Mouse (Mus musculus): ENCODE data around the gene 1700019N19Rik.

Gene 1700019N19Rik

DNA sequence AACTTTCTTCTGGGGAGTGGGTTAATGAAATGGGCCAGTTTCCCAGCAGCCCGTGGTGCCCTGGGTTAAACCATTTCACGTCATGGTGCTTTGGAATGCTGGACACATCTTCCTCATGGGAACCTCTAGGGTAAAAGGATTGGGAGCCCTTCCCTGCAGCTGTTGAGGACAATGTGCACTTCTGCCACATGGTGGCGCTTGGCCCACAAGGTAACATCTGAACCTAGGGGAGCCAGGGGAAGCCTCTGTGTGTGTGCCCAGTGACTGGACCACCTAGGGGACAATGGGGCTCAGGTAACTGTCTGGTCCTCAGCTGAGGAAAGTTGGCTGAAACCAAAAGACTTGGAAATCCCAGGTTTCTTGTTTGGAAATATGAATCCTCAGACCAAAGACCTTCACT lies 12.1 kb upstream of the 1700019N19Rik start:
- peak; percentile 12 for DNase-seq (ENCODE audit: low read depth)

DNA sequence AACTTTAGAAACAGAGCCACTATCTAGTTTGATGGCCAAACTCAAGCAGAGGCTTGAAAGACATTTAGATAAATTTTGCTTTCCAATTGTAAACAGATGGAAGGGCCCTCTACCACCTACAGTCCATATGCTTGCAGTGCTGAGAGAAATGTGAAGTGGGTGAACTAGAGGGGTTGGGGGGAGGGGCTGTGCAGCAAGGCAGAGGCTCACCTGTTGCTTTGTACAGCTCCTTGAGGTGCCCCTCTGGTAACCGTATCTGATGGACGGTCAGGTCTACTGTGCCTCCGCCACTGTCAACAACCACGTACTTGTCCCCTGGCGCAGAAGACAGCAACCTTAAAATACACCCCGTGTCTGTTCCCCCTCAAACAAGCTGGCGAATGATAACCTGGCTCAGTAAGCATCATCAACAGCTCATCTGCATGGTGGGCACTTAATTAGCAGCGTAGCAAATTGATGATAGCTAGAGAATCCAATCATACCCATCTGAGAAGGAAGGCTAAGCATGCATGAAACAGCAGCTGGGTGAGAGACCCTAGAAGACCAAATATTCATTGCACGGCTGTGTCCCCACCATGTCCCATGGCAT lies 11.0 kb upstream of the 1700019N19Rik start:
- DNase-seq (ENCODE audit: low read depth): no peak

DNA sequence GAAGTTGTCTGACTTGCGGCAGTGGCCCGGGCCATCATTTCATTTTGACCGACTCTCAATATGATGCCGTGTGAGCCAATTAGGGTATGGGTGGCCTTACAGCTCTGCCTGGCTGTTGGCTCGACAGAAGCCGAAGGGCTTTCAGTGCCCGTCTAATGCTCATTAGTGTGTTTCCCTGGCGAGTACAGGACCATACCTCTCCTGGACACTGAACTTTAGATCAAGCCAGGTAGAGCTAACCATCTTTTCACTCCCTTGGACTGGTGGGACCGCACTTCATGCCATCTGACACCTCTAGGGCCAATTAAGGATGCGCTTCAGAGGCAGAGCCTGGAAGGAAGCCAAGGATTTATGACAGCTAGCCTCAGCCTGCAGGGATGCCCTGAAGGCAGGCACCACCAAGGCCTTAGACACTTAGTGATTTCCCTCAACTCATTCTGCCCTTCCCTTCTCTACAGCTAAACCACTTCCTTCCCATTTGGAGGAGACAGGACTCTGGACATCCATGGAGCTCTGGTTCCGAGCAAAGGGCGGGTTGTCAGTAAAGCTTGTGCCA lies 931 bp upstream of the 1700019N19Rik start:
- no peak for DNase-seq (ENCODE audit: low read depth)

DNA sequence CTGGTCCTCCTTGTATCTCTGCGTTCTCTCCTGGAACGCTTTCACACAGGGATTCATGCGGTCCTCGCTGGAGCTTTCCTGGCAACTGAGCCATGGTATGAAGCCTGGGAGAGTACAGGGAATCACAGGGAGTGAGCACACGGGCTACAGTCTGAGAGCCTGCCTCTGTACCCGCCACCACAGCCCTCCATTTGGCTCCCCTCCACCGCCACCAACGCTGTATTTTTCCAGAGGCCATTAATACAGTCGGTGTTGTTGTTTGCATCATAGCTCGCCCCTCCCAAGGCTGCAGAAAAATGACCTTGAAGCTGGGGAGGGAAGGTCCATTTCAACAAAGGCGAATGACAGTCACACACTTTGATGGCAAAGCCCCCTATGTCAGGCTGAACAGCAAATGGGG lies 5.1 kb downstream of the 1700019N19Rik start:
- DNase-seq (ENCODE audit: low read depth): no peak

DNA sequence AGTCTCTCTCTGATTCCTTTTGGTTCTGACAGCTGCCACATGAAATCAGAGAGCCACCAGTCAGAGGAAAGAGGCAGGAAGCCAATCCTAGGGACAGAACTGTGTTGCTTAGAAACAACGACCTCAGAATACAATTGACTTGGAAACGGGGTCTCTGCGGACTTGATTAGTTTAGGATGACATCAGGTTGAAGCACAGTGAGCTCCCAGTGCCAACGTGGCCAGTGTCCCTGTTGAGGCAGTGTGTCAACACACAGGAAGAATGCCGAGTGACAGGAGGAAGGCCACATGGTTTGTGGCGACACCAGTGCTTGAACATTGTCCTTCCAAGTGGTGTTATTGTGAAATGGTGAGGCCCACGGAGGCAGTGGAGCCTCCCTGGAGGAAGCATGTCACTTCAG lies 10.3 kb downstream of the 1700019N19Rik start:
- DNase-seq (ENCODE audit: low read depth): peak; percentile 37

DNA sequence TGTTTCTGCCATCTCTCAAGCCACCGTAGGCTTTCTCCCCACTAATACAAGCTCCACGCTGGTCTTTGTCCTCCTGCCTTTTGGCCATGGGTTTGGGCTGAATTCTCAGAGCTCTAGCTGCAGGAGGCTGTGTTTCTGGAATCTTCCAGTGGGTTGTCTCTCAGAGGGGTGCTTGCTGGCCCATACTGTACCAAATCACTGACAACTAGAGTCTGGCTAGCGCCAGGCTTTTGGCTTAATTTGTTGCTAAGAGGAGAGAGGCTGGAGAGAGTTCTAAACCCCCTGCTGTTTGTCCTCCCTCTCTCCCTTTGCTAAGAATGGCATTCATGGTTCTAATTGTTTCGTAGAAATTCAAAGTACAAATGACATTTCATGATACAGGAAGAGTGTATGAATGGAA lies 12.7 kb downstream of the 1700019N19Rik start:
- no peak for DNase-seq (ENCODE audit: low read depth)

GRCm38 (mm10) chr19:58776461-58776860 lies 17.8 kb downstream of the 1700019N19Rik start:
- no peak for DNase-seq (ENCODE audit: low read depth)

GRCm38 (mm10) chr19:58767329-58767728 lies 26.9 kb downstream of the 1700019N19Rik start:
- no peak for DNase-seq (ENCODE audit: low read depth)

GRCm38 (mm10) chr19:58762848-58763541 lies 31.3 kb downstream of the 1700019N19Rik start:
- peak; percentile 18 for DNase-seq (ENCODE audit: low read depth)

DNA sequence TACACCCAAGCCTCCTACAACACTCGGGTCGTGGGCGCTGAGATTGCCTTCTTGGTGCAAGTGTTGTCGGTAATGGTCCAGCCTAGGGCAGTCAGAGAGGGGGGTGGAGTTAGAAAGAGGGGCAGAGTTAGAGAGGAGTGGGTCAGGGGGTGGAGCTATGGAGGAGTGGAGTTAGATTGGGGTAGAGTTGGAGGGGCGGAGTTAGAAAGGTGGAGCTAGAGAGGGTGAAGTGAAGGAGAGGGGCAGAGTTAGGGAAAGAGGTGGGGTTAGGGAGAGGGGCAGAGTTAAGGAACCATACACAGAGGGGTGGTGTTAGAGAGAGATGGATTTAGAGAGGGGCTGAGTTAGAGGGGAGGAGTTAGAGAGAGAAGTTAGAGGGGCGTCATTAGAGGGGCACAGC lies 31.9 kb downstream of the 1700019N19Rik start:
- DNase-seq (ENCODE audit: low read depth): no peak

DNA sequence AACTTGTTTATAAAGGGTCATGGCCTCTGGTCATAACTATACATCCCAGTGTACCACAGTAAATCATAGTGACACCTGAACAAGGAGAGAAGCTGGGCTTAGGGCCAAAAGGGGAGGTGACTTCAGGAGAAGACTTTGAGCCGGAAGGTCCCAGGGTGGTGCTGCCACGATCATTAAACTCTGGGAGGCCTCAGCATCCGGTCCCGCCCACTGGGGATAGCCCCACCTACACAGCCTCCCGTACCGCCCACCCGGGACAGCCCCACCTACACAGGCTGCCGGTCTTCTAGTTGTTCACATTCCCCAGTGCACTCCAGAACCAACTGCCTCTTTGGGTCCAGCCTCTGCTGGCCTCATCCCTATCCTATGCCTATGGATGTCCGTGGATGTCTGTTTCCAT lies 34.8 kb downstream of the 1700019N19Rik start, which contains the start of gene Pnliprp2:
TSS of gene Pnliprp2 (plus strand) at position 297 of the 400 bp plus-strand sequence.
- no peak for DNase-seq (ENCODE audit: low read depth)

DNA sequence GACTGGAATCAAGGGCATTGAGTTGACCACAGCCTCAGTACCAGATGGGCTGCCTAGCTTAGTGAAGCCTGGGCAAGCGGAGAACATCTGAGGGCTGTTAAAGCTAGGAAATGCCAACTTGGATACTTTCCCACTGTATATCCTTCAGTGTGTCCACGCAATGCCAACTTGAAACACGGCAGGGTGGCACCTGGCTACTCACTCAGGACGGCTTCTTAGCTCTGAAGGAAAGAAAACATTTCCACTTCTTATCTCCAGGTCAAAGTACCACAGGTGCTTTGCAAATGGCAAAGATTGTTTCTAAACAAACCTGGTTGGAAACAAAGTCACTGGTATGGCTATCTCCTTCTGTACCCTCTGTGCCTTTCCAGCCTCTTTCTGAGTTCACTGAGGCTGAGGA lies 35.4 kb downstream of the 1700019N19Rik start:
- no peak for DNase-seq (ENCODE audit: low read depth)

- DNase-seq (ENCODE audit: low read depth): no peak
Observed at GRCm38 (mm10) chr19:58751504-58751903, 42.8 kb downstream of the 1700019N19Rik start.

GRCm38 (mm10) chr19:58750822-58751221 lies 43.4 kb downstream of the 1700019N19Rik start:
- no peak for DNase-seq (ENCODE audit: low read depth)

DNA sequence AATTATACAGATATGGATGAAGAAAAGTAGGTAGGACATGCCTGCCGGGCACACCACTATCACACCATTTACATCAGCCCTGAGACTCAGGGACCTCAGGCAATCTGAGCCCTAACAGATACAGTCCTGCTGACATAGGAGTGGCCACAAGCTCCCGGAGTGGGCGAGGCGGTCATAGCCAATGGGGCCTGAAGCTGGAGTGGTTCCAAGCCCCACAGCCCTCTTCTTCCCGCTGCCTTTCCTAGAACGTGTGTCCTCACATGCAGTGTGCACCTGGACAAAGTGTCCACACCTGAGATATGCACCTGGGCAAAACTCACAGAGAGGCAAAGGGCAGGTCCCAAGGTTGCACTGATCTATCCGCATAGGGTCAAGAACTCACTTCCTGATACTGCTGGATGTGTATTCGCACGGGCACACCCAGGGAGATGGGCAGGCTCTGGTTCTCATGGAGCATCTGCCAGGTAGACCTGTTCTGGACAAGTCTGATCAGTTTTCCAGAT lies 46.7 kb downstream of the 1700019N19Rik start:
- DNase-seq (ENCODE audit: low read depth): no peak

GRCm38 (mm10) chr19:58743736-58744135 lies 50.5 kb downstream of the 1700019N19Rik start:
- DNase-seq (ENCODE audit: low read depth): no peak

DNA sequence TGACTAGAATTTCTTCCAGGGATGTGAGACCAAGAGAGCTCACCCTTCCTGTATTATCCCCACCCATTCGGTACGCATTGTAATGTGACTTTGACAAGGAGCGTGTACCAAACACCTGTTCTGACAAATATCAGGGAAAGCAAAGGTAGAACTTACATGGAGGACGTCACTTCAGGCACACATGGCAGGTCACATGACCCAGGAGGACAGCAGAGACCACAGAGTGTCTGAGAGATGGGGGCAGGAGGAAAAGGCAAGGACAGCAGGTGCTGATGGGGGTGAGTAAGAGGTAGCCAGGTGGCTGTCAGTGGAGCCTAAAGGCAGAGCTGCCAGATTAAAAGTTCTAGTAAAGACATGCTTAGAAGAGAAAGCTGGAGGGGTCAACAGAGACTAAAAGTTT lies 51.5 kb downstream of the 1700019N19Rik start:
- DNase-seq (ENCODE audit: low read depth): no peak

GRCm38 (mm10) chr19:58741036-58741435 lies 53.2 kb downstream of the 1700019N19Rik start:
- no peak for DNase-seq (ENCODE audit: low read depth)

- no peak for DNase-seq (ENCODE audit: low read depth)
Observed at GRCm38 (mm10) chr19:58738111-58738510, 56.1 kb downstream of the 1700019N19Rik start.
